Mouse (Mus musculus) left cerebral cortex, postnatal 10 days (tissue): ENCODE measurements around the gene Arsg. TPM values are rescaled to one million over a fixed set of nuclear protein-coding genes. Genes with fewer than 3 reads are reported as not detected.

Experiments used
- DNase-seq, 2 experiments: peaks; one replicate each; pipeline ENCODE4 v3.0.0; 2021 to 2022; ENCODE audit warnings: low spot score in 2 of 2, mixed read lengths in 1 of 2; ENCODE audit errors: extremely low spot score in 1 of 2
- intact Hi-C: fragments of 180-260 bp; cut with DNase I; formaldehyde crosslinking; loops from one replicate; pipeline ENCODE4 v1.15.1; 2025
- total RNA-seq, 2 experiments: library from RNA; stranded (reverse); gene quantifications; 2 replicates each; pipeline ENCODE4 v1.2.3; 2021

Arsg gene
- total RNA-seq, 2 experiments from 2014 or later: 5.7 to 6.5 TPM

DNA sequence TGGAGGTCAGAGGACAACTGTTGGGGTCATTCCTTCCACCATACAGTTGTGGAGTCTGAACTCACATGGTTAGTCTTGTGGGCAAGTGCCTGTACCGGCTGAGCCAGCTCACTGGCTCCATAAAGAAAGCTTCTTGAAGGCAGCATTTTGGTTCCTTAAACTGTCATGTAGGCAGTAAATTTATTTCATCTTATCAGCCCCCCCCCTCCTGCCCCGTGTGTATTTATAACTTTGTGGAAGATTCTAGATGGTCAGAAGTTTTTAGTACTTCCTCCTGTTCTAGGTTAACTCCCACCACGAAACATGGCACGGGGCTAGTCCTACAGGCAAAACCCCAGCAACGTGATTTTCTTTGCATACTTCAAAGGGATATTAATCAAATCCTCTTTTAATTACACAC is 51.7 kb downstream of the Arsg start:
- no peak for DNase-seq
- intact Hi-C loops: no loop called here

DNA sequence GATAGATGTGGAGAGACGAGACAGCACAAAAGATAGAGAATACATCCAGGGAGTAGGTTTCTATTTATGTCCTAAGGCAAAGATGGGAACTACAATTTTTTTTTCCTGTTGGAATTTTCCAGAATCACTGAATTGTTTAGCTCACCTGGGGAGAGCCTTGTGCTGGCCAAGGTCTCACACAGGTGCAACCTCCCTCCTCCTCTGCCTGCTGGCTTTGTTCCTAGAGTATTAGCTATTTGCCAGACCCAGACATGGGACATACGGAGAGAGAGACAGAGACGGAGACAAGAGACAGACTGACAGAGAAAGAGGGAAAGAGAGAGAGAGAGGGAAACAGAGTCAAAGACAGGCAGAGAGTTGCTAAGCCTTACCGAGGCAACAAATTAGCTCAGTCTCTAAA is 52.4 kb downstream of the Arsg start:
- intact Hi-C loops: no loop called here

GRCm38 (mm10) chr11:109530030-109530429 is 56.9 kb downstream of the Arsg start:
- DNase-seq: no peak
- intact Hi-C loops: no loop called here

More for the DNA sequence above, 52.4 kb downstream of the Arsg start:
- no peak for DNase-seq

DNA sequence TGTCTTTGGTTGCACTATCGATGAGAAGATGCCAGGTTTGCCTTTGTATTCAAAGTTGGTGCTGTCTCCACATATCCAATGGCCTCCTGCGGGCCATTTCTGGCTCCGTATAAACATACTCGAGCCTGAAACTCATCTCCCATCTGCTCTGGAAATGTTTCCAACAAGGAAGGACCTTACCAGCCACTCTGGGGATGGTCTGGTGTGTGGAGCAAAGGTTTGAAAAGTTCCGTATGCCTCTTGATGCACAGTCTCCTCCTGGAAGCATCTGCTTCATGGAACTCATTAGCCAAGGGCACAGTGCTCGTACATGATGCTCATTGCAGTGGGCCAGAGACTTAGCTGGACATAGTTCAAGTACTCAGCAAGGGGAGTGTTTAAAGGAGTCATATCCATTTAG is 62.8 kb downstream of the Arsg start:
- no peak for DNase-seq
- intact Hi-C loops: no loop called here

DNA sequence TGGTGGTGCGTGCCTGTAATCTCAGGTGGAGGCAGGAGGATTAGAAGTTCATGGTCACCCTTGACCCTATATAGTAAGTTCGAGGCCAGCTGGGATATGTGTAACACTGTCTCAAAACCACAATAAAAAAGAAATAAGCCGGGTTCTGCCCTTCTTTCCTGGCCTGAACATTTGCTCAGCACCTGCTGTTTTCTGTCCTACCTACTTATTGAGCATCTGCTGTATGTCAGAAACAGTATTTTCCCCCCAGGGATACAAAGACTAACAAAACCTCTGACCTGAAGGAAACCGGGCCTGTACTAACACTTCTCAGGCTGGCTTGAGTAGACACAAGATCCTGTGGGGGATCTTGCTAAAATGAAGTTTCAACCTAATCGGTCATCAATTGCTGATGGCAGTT is 63.8 kb downstream of the Arsg start:
- intact Hi-C loops: no loop called here
- DNase-seq: no peak

DNA sequence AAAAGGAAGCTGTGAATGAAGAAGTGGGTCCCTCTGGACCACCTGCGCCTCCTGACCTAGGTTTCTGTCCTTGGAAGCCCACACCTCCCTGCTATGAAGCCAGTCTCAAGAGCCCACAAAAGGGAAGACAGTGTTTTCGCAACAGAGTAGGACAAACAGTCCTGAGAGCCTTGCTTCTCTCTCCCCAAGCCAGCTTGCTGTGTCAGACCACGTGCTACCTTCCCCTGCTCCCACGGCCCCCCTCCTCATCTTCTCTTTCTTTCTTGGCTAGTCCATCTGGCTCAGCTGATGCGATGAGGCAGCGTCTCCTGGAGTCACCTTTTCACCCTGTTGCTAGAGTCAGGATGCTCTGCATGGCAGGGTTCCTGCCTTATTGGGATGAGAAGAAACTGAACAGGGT is 66.1 kb downstream of the Arsg start:
- intact Hi-C loops: no loop called here
- DNase-seq: peak in 1 of 2 experiments; percentile 47

DNA sequence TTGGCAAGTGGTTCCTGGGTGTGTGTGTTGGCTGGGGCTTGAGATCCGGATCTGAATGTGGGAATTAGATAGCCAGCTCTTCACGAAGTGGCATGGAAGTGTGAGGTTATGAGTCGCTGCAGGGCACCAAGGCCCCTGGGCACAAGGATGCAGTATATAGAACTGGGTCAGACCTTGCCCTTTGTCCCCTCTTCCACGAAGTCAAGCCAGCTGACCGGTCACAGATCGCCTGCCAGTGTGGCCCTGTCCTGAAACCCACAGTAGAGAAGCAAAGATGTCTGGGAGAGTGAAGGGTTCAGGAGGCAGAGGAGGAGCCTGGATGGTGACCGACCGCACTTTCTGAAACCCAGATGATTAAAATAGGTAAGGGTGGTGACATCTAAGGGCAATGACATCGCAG is 70.3 kb downstream of the Arsg start:
- intact Hi-C loops: no loop called here
- no peak for DNase-seq

GRCm38 (mm10) chr11:109544432-109544831 is 71.3 kb downstream of the Arsg start:
- intact Hi-C loops: no loop called here
- DNase-seq: no peak

DNA sequence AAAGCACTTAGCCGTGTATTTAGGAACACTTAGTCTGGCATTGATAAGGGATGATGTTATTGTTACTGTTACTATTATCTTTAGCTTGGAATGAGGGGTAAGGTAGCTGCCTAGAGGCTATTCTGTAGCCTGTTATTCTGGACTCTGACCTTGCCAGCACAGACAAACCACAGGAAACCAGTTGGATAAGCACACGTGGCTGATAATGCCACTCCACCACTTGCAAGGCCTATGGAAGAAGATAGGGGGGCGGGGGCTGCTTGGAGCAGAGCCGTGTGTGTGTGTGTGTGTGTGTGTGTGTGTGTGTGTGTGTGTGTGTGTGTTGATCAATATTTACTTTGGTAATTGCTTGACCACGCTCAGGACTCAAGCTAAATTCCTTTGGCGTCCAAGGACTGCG is 72.1 kb downstream of the Arsg start:
- intact Hi-C loops: no loop called here
- DNase-seq: no peak

DNA sequence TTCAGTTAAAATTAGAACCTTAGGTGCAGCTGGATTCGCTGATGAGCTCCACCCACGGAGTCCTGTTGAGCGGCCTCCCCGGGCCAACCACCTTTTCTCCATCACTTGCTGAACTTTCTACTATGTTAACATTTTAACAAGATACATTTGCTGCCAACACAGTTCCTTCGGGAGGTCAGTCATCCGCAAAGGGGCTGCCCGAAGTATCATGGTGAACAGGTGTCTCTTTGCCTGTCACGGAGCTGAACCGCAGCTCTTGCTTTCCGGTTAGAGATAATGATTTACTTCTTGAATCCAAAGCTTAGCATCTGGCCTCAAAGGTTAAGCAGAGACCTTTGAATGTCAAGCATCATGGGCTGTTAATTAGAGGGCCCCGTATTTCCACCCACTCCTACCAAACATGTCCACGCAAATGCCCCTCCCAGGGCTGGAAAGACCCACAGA is 72.5 kb downstream of the Arsg start:
- intact Hi-C loops: no loop called here
- no peak for DNase-seq

DNA sequence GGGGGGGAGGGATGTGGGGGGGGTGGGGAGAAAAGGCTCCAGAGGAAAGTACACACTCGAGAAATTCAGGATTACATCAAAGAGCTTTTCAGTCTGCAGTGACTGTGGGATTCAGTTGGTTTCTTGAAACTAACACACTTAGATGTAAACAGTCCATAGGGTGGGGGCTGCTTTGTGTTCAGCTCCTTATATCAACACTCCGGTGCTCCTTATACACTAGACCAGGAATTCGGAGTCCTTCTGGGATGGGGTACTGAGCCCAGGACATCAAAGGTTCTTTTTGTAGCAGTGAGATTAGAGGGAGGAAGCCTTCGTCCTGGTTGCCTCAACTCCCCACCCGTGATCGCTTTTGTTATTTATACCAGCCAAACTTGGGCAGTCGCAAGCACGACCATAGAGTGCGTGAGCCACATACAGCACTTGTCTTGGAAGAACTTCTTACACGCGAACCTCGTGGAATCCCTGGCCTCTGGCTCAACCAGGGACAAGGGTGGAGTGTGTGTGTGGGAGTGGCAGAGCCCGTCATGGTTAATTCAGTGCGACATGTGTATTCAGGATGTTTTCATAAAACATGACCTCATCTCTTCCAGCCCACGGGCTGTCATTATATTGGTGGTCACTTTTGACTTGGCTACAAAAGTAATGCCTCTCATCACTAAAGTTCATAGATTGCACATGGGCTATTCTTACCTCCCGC is 73.3 kb downstream of the Arsg start:
- intact Hi-C loops: no loop called here
- DNase-seq: no peak

- no peak for DNase-seq
- intact Hi-C loops: no loop called here
Observed at GRCm38 (mm10) chr11:109547652-109548051, 74.5 kb downstream of the Arsg start.

DNA sequence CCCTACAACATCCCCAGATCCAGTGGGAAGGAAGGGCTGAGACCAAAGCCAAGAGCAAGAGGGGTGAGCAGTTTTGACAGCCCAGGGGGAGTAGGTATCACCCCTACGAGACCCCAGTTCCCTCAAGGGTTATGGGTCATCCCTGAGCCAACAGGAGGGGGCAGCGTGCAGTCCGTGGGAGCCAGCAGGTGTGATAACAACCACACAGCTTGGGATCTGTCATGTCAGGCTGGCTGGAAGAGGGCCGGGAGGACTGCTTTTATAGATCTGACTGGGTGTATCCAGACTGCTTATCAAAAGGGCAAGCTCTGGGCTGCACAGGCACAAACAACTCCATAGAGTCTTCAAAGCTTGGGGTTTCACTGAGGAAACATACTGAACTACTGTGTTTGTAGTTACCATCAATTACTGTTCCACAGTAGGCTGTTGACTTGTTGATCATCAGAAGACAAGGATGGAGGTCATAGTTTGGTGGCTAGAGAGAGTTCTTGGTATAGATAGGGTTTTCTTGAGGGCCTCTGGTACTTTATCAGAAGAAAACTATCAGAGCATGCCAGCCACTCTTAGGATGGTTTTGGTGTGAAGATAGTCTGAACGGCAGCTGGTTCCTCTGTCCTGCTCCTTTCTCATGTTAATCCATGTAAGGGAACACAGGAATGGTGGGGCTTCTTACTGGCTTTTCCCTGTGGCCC is 76.6 kb downstream of the Arsg start:
- intact Hi-C loops: no loop called here
- DNase-seq: no peak

GRCm38 (mm10) chr11:109553921-109554320 is 80.7 kb downstream of the Arsg start:
- no peak for DNase-seq
- intact Hi-C loops: no loop called here

DNA sequence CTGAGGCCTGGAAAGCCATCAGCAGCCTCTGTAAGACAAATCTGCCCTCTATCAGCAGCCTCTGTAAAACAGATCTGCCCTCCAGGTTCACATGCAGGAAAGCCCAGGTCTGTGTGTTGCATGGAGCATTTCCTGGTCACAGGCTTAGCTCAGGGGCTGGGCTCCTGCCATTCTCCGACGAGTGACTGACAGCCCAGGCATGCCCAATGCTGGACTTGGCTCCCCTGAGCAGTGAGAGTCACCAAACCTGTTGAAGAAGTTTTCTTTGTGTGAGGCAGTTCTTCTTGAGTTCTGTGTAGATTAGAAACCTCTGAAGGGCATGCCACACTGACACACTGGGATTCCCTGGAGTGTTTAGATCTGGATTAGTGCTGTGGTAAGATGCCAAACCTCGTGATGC is 81.3 kb downstream of the Arsg start:
- intact Hi-C loops: no loop called here
- DNase-seq: no peak

GRCm38 (mm10) chr11:109556130-109556529 is 83.0 kb downstream of the Arsg start:
- no peak for DNase-seq
- intact Hi-C loops: no loop called here

DNA sequence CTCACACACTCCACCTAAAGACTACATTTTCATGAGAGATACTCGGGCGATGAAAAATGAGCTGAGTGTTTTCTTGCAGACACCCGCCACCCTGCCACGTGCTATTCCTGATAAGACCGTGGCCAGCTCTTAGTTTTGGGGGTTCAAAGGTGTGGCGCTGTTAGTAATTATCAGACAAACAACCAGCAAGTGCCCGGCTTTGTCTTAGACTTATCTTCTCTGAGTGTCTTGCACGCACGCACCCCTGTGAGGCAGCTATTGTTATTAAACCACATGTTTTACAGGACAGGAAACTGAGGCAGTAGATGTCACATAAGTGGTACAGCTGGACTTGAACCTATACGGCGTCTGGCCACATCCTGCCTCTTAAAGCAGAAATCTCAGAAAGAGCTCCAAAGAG is 84.2 kb downstream of the Arsg start:
- intact Hi-C loops: no loop called here
- no peak for DNase-seq

GRCm38 (mm10) chr11:109559241-109559640 is 86.1 kb downstream of the Arsg start:
- intact Hi-C loops: no loop called here

GRCm38 (mm10) chr11:109560793-109561257 is 87.7 kb downstream of the Arsg start:
- DNase-seq: peak in 1 of 2 experiments; percentile 76
- intact Hi-C loops: no loop called here

More at GRCm38 (mm10) chr11:109559241-109559640, 86.1 kb downstream of the Arsg start:
- DNase-seq: no peak

- intact Hi-C loops: no loop called here
- no peak for DNase-seq
Observed at GRCm38 (mm10) chr11:109561445-109561844, 88.3 kb downstream of the Arsg start.
